Mouse (Mus musculus) spleen, postnatal 14 days (tissue): Measurements from ENCODE around the gene Pdia5.

Experiments used
- DNase-seq, 2 experiments: peaks; one replicate each; pipeline ENCODE4 v3.0.0; 2021 to 2022; ENCODE audit warnings: low spot score in 2 of 2

Gene Pdia5

GRCm38 (mm10) chr16:35484526-35485233 lies 6.0 kb downstream of the Pdia5 start:
- DNase-seq: no peak

DNA sequence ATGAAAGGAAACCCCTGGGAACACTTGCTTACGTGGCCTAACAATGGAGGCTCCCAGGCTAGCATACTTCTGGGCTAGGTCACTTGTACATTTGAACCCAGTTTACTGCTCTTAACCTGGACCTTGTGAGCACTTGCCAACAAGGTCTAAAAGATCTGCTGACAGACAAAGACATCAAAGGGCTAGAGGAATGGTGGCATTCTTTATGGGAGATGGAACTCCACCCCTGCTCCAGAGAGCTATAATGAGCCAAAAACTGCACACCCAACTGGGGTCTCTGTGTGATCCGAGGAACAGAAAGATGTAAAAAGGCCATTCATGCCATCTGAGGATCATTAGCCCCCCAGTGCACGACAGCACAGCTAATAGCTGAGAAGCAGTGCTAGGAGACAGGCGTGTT lies 6.6 kb downstream of the Pdia5 start:
- DNase-seq: no peak

GRCm38 (mm10) chr16:35479301-35479700 lies 11.4 kb downstream of the Pdia5 start:
- no peak for DNase-seq

DNA sequence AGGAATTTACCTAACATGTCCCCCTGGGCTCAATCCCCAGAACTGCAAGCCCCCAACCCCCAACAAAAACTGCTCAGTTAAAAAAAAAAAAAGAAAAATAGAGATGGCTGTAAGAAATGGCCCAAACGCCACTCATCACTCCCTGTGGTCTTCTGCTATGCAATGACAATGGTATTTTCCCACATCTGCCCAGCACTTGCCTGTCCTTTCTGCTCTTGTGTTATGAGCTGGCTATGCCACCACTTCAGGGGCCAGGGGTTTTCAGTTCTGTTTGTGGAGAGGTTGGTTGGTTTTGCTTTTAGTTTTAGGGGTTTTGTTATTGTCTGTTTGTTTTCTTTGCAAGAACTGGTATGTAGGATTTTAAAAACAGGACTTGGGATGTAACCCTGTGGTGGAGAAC lies 13.4 kb downstream of the Pdia5 start:
- DNase-seq: no peak

DNA sequence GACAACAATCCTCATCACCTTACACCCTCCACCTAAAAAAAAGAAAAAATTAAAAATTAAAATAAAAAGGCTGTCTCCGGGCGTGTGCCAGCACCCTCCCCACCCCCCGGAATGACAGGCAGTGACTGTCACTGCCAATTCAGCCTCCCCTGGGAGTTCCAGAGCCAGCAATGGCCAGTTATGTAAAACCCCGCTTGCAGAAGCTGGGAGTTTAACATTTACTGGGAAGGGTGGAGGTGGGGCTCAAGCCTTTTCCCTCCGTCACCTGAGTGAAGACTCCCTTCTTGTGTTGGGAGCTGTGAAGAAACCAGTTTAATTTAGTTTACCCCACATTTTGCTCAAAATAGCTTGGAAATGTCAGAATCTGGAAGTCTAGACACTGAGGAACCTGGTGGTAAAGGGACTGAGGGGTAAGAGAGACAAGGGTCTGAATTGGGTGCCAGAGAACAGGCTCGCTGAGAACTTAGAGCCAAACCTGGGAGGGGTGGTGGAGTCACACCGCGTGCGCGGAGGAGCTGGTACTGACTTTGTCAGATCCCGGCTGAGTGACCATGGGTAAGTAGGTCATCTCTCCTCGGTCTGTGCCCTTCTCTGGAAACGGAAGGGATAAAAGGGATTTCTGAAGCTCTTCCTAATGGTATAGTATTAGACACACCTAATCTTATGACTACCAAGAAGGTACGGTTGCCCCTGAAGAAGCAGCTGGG lies 18.0 kb downstream of the Pdia5 start:
- no peak for DNase-seq

- DNase-seq: no peak
Measured at GRCm38 (mm10) chr16:35471841-35472568, 18.7 kb downstream of the Pdia5 start.

GRCm38 (mm10) chr16:35470983-35471382 lies 19.7 kb downstream of the Pdia5 start:
- no peak for DNase-seq

GRCm38 (mm10) chr16:35470096-35470495 lies 20.6 kb downstream of the Pdia5 start:
- no peak for DNase-seq

- DNase-seq: no peak
Measured at GRCm38 (mm10) chr16:35469016-35469415, 21.7 kb downstream of the Pdia5 start.

- no peak for DNase-seq
Measured at GRCm38 (mm10) chr16:35467044-35467443, 23.6 kb downstream of the Pdia5 start.

DNA sequence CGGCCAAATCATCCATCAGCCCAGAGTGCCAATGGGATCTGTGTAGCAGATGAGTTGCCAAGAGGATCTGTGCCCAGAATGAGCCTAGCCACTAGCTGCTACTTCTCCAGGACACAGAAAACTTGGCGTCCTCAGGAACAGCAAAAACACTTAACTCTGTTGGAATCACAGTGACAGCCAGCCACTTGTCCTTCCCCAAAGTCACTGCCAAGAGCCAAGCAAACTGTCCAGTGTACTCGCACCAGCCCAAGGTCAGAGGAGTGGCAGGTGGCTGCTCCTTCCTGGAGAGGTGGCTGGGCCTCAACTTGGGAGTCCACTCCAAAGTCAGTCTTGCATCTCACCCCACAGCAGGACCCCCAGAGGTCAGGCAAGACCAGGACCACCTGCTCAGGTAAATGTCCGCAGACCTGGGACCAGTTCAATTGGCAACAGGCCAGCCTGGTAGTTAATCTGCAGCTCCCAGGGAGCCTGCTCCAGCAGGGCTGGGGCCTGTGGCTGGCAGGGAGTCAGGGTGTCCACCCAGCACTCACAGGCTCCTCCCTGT lies 24.8 kb downstream of the Pdia5 start:
- DNase-seq: no peak

DNA sequence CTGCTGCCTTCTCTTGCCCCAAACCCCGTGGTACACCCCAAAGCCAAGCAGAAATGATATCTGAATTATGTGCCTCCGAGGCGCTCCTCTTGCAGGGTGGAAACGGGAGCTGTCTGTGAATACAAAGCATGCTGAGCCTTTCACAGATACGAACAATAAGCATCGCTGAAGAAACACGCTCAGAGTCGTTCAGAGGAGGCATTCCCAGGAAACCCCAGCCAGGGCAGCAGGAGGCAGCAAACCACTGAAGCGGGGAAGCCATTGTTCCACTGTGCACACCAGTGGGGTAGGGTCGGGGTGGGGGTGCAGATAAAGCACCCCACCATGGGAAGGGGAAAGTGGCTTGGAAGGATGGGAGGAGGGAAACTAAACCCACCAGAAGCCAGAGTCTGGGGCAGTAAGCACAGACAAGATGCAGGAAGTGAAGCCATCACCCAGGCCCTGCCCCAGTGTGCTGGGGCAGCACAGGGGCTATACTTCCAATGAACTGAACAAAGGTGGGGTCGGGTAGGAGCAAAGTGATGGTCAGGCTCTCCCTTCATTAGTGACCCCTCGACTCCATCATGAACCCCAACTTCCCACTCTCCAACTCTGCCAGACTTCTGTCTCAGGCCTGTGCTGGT lies 25.9 kb downstream of the Pdia5 start:
- no peak for DNase-seq

DNA sequence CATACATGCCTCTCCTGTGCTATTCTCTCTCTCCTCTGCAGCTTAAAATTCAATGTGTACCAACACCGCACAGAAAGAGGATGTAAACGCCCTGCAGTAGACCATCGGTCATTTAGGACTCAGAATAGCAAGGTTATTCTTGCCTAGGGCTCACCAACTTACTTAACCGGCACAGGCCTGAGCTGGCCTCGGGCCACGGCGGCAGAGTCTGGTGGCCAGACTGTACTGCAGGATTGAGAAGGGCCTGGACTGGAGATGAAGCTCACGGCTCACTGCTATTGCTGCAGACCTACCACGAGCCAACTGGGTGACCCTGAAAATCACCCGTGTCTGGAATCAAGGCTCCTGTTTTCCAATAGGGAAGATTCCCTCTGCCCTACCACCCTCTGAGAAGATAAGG lies 27.0 kb downstream of the Pdia5 start:
- DNase-seq: no peak

- DNase-seq: no peak
Measured at GRCm38 (mm10) chr16:35462955-35463354, 27.7 kb downstream of the Pdia5 start.

GRCm38 (mm10) chr16:35459584-35459983 lies 31.1 kb downstream of the Pdia5 start:
- no peak for DNase-seq

GRCm38 (mm10) chr16:35458297-35458696 lies 32.4 kb downstream of the Pdia5 start:
- no peak for DNase-seq

- no peak for DNase-seq
Measured at GRCm38 (mm10) chr16:35457488-35457887, 33.2 kb downstream of the Pdia5 start.

- no peak for DNase-seq
Measured at GRCm38 (mm10) chr16:35457011-35457419, 33.7 kb downstream of the Pdia5 start.

DNA sequence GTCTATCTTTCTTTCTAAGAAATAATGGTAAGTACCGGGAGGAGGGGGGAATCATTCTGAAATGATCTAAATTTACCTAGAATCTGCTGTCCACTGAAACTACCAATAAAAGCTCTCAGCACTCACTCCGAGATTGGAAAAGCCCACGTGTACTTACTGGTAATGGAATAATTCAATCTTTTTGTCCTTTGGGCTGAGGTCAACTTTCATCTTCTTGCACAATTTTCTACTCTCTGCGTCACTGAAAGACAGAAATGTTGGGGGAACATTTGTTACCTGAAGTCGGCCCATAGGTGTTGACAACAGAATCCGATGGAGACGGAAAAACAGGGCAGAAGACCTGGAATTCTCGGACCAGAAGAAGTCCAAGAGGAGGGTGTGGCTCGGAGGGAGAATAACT lies 34.4 kb downstream of the Pdia5 start:
- no peak for DNase-seq

DNA sequence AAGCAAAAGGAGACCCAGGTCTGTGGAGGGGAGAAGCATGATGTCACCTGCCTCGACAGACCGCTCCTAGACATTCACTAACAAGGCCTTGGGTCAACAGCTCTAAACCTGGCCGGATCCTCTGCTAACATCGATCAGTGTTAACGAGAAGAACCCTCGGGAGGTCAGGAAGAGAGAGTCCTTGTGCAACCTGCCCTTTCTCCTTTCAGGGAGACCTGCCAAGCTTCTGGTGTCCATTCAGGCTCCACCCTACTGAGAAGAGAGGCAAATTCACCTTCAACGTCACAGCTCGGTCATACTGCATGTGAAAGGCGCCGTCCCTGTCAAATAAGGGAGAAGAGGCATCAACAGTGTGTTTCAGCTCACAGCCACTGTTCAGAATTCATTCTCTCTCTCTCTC lies 34.9 kb downstream of the Pdia5 start:
- no peak for DNase-seq

- DNase-seq: no peak
Measured at GRCm38 (mm10) chr16:35450018-35450630, 40.5 kb downstream of the Pdia5 start.

- no peak for DNase-seq
Measured at GRCm38 (mm10) chr16:35442026-35442415, 48.7 kb downstream of the Pdia5 start.
